Mouse (Mus musculus): Measurements from ENCODE around the gene Ssr2. TPM values are rescaled to one million over a fixed set of nuclear protein-coding genes. Genes with fewer than 3 reads are reported as not detected.
A peak's percentile ranks its signal among the peaks of the same experiment; 100 is the strongest.

The Ssr2 gene
- polyA plus RNA-seq, 1 experiment: 6.5 TPM

DNA sequence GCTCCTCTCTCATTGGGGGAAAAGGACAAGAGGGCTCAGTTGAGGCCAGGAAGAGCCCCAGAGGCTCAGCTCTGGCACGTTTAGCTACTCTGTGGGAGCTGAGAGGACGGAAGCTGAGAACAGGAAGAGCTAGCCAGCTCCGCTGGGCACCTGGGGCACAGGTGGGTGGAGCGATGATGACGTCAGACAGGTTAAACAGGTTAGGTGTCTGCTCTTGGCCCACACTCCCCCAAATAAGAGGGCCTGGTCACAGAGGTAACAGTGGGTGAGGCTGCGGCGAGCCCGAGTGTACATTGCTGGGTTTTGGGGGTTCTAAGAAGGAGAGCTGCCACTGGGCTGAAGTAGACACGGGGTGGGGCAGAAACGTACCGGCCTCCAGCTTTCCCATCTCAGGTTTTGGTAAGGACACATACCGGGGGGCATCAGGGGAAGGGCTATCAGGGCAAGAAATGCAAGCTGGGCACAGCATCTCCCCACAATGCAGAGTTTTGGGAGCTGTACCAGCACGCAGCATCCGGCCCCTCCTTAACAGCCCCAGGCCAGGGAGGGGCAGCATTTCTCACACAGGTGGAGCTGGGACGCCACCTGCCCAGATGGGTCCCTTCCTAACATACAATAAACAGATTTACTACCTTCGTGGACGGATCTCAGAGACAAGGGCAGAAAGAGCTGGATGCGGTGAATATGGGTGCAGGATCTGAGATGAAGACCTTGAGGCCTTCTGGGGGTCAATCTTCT is 27.3 kb upstream of the Ssr2 start, which contains the start of gene Rab25:
Gene Rab25 (minus strand): TSS at position 121 of the 738 bp plus-strand sequence.
- peaks cover 46% of the 10 kb centered on the region for H3K4me1 ChIP-seq (ENCODE audit: control insufficient read depth)
- H3K27me3 ChIP-seq (ENCODE audit: control insufficient read depth): no peaks in the 10 kb centered on the region
- no peak for TF ChIP-seq GATA1 (IDR thresholded peaks at IDR 0.05; ENCODE audit: low read length)
- TF ChIP-seq TAL1 (IDR thresholded peaks at IDR 0.05; ENCODE audit: low read length): no peak
- no peak within 1 kb of the TSS for H3K4me3 ChIP-seq (replicated peaks)
- peaks cover 9% of the 10 kb centered on the region for H3K36me3 ChIP-seq (ENCODE audit: control insufficient read depth)
- H3K9me3 ChIP-seq (ENCODE audit: control insufficient read depth, low read length): no peaks in the 10 kb centered on the region

DNA sequence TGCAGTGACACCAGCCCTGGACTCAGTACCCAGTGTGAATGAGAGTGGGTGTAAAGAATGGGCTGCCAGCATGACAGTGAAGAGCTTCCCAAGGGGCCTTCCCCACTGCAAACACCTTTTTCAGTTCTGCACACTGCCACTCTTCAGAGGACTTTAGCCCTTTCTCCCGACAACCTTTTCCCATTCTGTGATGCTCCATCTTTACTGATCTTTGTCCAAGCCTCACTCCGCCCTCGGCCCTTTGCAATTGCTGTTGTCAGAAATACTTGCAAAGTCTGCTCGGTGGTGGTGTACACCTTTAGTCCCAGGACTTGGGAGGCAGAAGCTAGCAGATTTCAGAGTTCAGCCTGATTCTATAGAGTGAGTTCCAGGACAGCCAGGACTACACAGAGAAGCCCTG is 24.1 kb upstream of the Ssr2 start:
- Histone ChIP-seq H3K4me1 (ENCODE audit: control insufficient read depth) (peaks cover 66% of the 10 kb centered on the region), H3K36me3 (ENCODE audit: control insufficient read depth) (peaks cover 25% of the 10 kb centered on the region), H3K4me3 (replicated peaks) (peak overlapping the region; percentile 77), H3K27me3 (ENCODE audit: control insufficient read depth) (no peaks in the 10 kb centered on the region), H3K9me3 (ENCODE audit: control insufficient read depth, low read length) (no peaks in the 10 kb centered on the region)
- no peak for TF ChIP-seq GATA1 (IDR thresholded peaks at IDR 0.05; ENCODE audit: low read length)
- no peak for TF ChIP-seq TAL1 (IDR thresholded peaks at IDR 0.05; ENCODE audit: low read length)

DNA sequence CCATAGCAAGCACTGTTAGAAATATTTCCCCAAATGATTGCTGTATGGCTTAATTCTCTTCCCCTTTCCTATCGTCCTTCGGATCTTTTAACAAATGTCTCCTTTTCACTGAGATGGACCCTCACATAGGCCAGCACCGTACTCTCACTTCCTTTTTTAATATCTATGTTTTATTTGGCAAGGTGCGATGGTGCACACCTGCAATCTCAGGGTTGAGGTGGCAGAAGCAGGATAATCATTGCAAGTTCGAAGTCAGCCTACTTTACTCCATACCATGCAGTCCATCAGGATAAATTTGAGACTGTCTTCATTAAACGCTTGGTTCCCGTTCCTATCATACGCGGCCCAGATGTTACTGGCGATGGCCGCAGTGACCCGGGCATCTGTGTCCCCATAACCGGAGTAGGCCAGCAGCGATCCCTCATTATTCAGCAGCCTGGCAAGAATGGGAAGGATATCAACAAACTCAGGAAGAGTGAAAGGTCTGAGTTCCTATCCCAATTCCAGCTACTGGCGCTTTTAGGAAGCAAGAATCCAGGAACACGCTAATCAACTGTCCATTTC is 23.5 kb upstream of the Ssr2 start:
- peaks cover 31% of the 10 kb centered on the region for H3K36me3 ChIP-seq (ENCODE audit: control insufficient read depth)
- H3K4me1 ChIP-seq (ENCODE audit: control insufficient read depth): peaks cover 64% of the 10 kb centered on the region
- H3K9me3 ChIP-seq (ENCODE audit: control insufficient read depth, low read length): no peaks in the 10 kb centered on the region
- TF ChIP-seq TAL1 (IDR thresholded peaks at IDR 0.05; ENCODE audit: low read length) (no peak), GATA1 (IDR thresholded peaks at IDR 0.05; ENCODE audit: low read length) (no peak)
- peak overlapping the region; percentile 77 for H3K4me3 ChIP-seq (replicated peaks)
- H3K27me3 ChIP-seq (ENCODE audit: control insufficient read depth): no peaks in the 10 kb centered on the region

DNA sequence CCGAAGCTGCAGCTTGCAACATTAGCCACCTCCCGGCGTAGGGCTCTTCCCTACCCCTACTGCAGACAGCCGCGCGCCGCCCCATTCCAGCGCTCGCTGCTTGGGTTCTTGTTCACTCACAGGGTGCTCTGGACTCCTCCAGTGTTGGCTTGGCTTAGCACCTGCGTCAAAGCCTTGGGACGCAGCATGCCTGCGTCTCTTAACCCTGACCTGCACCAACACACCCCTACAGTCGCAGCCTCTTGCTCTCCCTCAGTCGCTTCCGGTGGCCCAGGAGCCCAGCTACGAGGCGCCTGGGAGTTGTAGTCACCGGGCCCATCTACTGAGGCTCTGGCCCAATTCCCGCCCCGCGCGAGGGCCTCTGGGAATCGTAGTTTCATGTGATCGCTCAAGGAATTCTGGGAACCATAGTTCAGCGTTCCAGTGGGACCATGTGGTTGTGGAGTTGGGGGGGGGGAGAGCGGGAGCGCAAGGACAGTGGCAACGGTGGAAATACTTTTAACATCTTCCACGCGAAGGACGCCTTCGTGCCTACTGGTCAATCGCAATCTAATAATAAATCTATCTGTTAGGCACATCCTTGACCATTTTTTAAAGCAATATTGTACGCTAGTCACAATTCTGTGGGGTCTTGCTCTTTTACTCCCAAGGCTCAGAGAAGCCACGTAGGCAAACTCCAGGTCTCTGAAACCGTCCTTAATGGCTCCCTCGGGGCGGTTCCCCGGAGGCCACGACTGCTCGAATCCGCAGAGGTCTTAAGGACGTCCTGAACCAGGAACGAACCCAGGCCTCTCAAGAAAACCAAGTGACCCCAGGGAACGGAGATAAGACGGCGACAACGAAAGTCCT is 22.8 kb upstream of the Ssr2 start, which contains the start of gene Lamtor2:
Gene Lamtor2 (minus strand): TSS at position 399 of the 849 bp plus-strand sequence.
- Histone ChIP-seq H3K36me3 (ENCODE audit: control insufficient read depth) (peaks cover 34% of the 10 kb centered on the region), H3K4me1 (ENCODE audit: control insufficient read depth) (peaks cover 62% of the 10 kb centered on the region)

DNA sequence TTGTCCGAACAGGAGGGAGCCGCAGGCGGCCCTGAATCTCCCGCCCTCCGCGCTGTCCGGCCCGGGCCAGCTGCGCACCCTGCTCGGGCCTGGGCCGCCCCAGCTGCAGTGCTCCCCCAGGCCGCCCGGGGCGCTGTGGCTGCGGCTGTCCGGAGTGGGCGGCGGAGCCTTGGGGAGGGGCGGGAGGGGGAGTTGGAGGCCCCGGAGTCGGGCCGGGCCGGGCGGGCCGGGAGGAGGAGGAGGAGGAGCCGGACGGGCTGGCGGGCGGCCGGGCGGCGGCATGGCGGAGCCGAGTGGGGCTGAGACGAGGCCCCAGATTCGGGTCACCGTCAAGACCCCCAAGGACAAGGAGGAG is 22.2 kb upstream of the Ssr2 start, which contains the start of gene Ubqln4:
Gene Ubqln4 (plus strand): TSS at position 234 of the 355 bp plus-strand sequence.
- TF ChIP-seq GATA1 (IDR thresholded peaks at IDR 0.05; ENCODE audit: low read length) (no peak), TAL1 (IDR thresholded peaks at IDR 0.05; ENCODE audit: low read length) (no peak)
- peaks cover 61% of the 10 kb centered on the region for H3K4me1 ChIP-seq (ENCODE audit: control insufficient read depth)
- H3K36me3 ChIP-seq (ENCODE audit: control insufficient read depth): peaks cover 38% of the 10 kb centered on the region

More for the DNA sequence above, 22.8 kb upstream of the Ssr2 start, which contains the start of gene Lamtor2:
- Histone ChIP-seq H3K27me3 (ENCODE audit: control insufficient read depth) (no peaks in the 10 kb centered on the region), H3K9me3 (ENCODE audit: control insufficient read depth, low read length) (no peaks in the 10 kb centered on the region), H3K4me3 (replicated peaks) (peak within 1 kb of the TSS; percentile 77)
- TF ChIP-seq TAL1 (IDR thresholded peaks at IDR 0.05; ENCODE audit: low read length) (no peak), GATA1 (IDR thresholded peaks at IDR 0.05; ENCODE audit: low read length) (no peak)

DNA sequence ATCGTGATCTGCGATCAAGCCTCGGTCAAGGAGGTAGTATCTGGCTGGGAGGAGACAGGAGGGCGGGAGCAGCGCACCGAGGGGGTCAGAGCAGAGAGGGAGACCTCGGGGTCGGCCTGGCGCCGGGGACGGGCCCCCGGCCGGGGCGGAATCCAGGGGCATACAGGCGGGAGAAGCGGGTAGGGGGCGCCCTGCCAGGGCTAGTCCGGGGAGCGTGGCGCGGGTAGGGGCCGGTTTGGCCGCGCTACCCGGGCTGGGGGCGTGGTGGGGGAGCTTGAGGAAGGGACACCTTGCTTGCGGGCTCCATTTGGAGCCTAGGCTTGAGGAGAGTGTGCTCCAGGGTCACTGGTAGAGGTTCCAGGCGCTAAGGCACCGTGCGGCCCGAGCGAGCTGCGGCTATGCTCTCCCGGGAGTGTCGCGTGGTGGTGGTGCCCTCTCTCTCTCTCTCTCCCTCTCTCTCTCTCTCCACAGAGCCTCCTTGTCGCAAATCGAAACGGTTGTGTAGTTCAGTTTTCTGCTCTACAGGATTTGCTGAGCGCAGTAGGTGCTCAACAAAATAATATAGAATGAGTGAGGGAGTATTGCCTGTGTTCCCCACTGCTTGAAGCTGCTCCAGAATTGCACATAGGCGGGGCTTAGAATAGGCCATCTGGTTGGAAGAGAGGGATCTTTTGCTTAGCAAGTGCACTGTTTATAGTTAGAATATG is 21.6 kb upstream of the Ssr2 start:
- H3K27me3 ChIP-seq (ENCODE audit: control insufficient read depth): no peaks in the 10 kb centered on the region
- H3K4me3 ChIP-seq (replicated peaks): peak overlapping the region; percentile 77
- TF ChIP-seq TAL1 (IDR thresholded peaks at IDR 0.05; ENCODE audit: low read length) (no peak), GATA1 (IDR thresholded peaks at IDR 0.05; ENCODE audit: low read length) (no peak)
- no peaks in the 10 kb centered on the region for H3K9me3 ChIP-seq (ENCODE audit: control insufficient read depth, low read length)
- peaks cover 60% of the 10 kb centered on the region for H3K4me1 ChIP-seq (ENCODE audit: control insufficient read depth)
- H3K36me3 ChIP-seq (ENCODE audit: control insufficient read depth): peaks cover 42% of the 10 kb centered on the region

More for the DNA sequence above, 22.2 kb upstream of the Ssr2 start, which contains the start of gene Ubqln4:
- H3K27me3 ChIP-seq (ENCODE audit: control insufficient read depth): no peaks in the 10 kb centered on the region
- peak within 1 kb of the TSS; percentile 77 for H3K4me3 ChIP-seq (replicated peaks)
- H3K9me3 ChIP-seq (ENCODE audit: control insufficient read depth, low read length): no peaks in the 10 kb centered on the region

DNA sequence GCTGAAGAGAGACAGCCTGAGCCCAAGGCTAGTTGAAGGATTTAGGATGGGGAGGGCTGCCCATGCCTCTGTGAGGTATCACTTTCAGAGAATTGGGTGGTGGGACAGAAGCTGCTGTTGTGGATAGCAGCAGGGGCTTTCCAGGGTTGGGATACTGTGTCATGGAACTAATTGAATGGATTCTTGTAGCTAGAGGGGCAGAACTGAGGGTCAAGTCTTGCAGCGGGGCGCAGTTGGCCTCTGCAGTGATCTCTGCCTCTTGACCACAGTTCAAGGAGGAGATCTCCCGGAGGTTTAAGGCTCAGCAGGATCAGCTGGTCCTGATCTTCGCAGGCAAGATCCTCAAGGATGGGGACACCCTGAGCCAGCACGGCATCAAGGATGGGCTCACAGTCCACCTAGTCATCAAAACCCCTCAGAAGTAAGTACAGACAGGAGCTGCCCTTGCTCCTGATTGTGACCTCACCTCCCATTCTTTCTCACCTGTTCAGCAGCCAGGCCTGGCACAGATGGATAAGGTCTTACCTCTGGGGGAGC is 20.5 kb upstream of the Ssr2 start:
- TF ChIP-seq TAL1 (IDR thresholded peaks at IDR 0.05; ENCODE audit: low read length): no peak
- no peak for TF ChIP-seq GATA1 (IDR thresholded peaks at IDR 0.05; ENCODE audit: low read length)
- no peaks in the 10 kb centered on the region for H3K9me3 ChIP-seq (ENCODE audit: control insufficient read depth, low read length)
- peaks cover 53% of the 10 kb centered on the region for H3K36me3 ChIP-seq (ENCODE audit: control insufficient read depth)
- peaks cover 59% of the 10 kb centered on the region for H3K4me1 ChIP-seq (ENCODE audit: control insufficient read depth)
- H3K27me3 ChIP-seq (ENCODE audit: control insufficient read depth): no peaks in the 10 kb centered on the region
- peak overlapping the region; percentile 13 for H3K4me3 ChIP-seq (replicated peaks)

DNA sequence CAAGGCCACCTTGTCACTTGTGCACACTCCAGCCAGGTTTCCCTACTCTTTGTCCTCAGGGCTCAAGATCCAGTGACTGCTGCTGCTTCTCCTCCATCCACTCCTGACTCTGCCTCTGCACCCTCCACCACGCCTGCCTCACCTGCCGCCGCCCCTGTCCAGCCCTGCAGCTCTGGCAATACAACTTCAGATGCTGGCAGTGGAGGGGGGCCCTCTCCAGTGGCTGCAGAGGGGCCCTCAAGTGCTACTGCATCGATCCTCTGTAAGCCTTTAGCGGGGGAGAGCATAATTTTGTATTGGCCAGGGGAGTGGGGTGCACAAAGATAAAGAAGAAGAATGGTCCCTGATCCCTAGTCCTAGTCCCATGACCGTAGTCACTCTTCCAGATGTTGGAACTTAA is 19.9 kb upstream of the Ssr2 start:
- H3K27me3 ChIP-seq (ENCODE audit: control insufficient read depth): no peaks in the 10 kb centered on the region
- peaks cover 55% of the 10 kb centered on the region for H3K36me3 ChIP-seq (ENCODE audit: control insufficient read depth)
- H3K9me3 ChIP-seq (ENCODE audit: control insufficient read depth, low read length): no peaks in the 10 kb centered on the region
- peaks cover 55% of the 10 kb centered on the region for H3K4me1 ChIP-seq (ENCODE audit: control insufficient read depth)
- no peak overlapping the region for H3K4me3 ChIP-seq (replicated peaks)
- TF ChIP-seq TAL1 (IDR thresholded peaks at IDR 0.05; ENCODE audit: low read length): no peak
- TF ChIP-seq GATA1 (IDR thresholded peaks at IDR 0.05; ENCODE audit: low read length): no peak
